Mouse (Mus musculus) ES-E14 (cell line): Measurements from ENCODE around the gene Glod5. TPM values are rescaled to one million over a fixed set of nuclear protein-coding genes. Genes with fewer than 3 reads are reported as not detected.
"Not testable (repeated sequence)": the region's sequence is repeated elsewhere in the genome, so short reads cannot be mapped to it uniquely, and the experiment has no call there.

Source experiments
- DNase-seq: peaks from one replicate; pipeline ENCODE4 v3.0.0-alpha.2; 2013; ENCODE audit warnings: low read depth, low spot score
- H3K27ac ChIP-seq: 2 replicates; pipeline ENCODE4 v1.5.1; 2012; ENCODE audit warnings: low read depth, mild to moderate bottlenecking, low read length, moderate library complexity, mixed read lengths; ENCODE audit not compliant: poor library complexity, insufficient read depth, severe bottlenecking
- H3K36me3 ChIP-seq: 2 replicates; pipeline ENCODE4 v1.6.1; 2012; ENCODE audit warnings: mild to moderate bottlenecking, low read length, moderate library complexity, mixed read lengths; ENCODE audit not compliant: control insufficient read depth, poor library complexity, insufficient read depth, severe bottlenecking
- H3K4me1 ChIP-seq, 2 experiments: fragments of 150-350 bp in 1 of 2; sonication (generic) in 1 of 2; 2 replicates each; pipeline ENCODE4 v1.6.1; 2012; ENCODE audit warnings: low read length in 2 of 2, mild to moderate bottlenecking in 1 of 2, mixed read lengths in 1 of 2; ENCODE audit not compliant: control insufficient read depth in 2 of 2, insufficient read depth in 2 of 2, poor library complexity in 1 of 2
- H3K4me3 ChIP-seq, 2 experiments: fragments of 150-350 bp in 1 of 2; sonication (generic) in 1 of 2; 2 replicates each; pipeline ENCODE4 v1.5.1; 2012; ENCODE audit warnings: low read length in 2 of 2, low read depth in 1 of 2, mild to moderate bottlenecking in 1 of 2, mixed read lengths in 1 of 2; ENCODE audit not compliant: insufficient read depth in 1 of 2, poor library complexity in 1 of 2, severe bottlenecking in 1 of 2
- H3K9ac ChIP-seq: 2 replicates; pipeline ENCODE4 v1.6.1; 2012; ENCODE audit warnings: low read depth, mild to moderate bottlenecking, low read length, mixed read lengths; ENCODE audit not compliant: poor library complexity, insufficient read depth, severe bottlenecking
- H3K9me3 ChIP-seq: fragments of 150-350 bp; sonication (generic); 2 replicates; pipeline ENCODE4 v1.6.1; 2012; ENCODE audit warnings: low read depth, mild to moderate bottlenecking, low read length; ENCODE audit not compliant: control insufficient read depth, insufficient read depth
- CHD2 ChIP-seq: IDR thresholded peaks from 2 replicates; pipeline ENCODE4 v1.6.1; 2014; ENCODE audit warnings: mild to moderate bottlenecking, low read depth, low read length, inconsistent platforms
- HCFC1 ChIP-seq: IDR thresholded peaks from 2 replicates; pipeline ENCODE4 v1.6.1; 2012; ENCODE audit warnings: low read length, inconsistent platforms, borderline replicate concordance; ENCODE audit not compliant: insufficient read depth
- MAFK ChIP-seq: IDR thresholded peaks from 2 replicates; pipeline ENCODE4 v1.6.1; 2014; ENCODE audit warnings: mild to moderate bottlenecking, low read depth, low read length, inconsistent platforms; ENCODE audit not compliant: insufficient read depth
- ZC3H11A ChIP-seq: IDR thresholded peaks from 2 replicates; pipeline ENCODE4 v1.6.1; 2012; ENCODE audit warnings: low read depth, mild to moderate bottlenecking, inconsistent platforms, low read length, borderline replicate concordance
- ZNF384 ChIP-seq: IDR thresholded peaks from 2 replicates; pipeline ENCODE4 v1.6.1; 2012; ENCODE audit warnings: low read depth, low read length, inconsistent platforms
- in situ Hi-C, 2 experiments: fragments of 600-800 bp; cut with MboI; formaldehyde crosslinking; loops; one replicate each; pipeline ENCODE4 v1.15.1; 2025; ENCODE audit warnings: low sequenced_read_pairs in 2 of 2, inconsistent platforms in 1 of 2; ENCODE audit not compliant: unreplicated experiment in 2 of 2
- total RNA-seq: library from RNA; depleted of rRNA; stranded (reverse); fragments of 300-350 nt; gene quantifications from 2 replicates; pipeline ENCODE4 v1.2.3, GENCODE M21; 2012

Glod5 gene
- total RNA-seq, 1 experiment = 4.6 TPM

DNA sequence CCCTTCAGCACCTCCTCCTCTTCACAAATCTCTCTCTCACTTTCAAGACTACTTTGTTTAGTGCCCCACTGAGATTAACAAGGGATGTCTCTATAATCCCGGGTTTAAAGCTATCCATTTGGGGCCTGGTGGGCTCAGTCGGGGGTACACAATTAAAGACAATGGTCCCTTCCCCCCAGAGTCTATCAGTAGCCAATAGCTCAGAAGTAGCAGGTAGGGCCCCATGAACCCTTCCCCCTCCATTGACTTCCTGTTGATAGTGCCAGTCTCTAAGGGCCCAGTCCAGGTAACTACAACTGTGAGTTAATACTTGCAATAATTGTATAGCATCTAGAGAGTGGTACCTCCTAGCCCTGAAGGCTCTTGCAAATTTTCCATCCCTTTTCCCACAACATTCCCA, 5.1 kb downstream of the Glod5 start:
- Histone ChIP-seq H3K36me3 (no peaks in the 10 kb centered on the region), H3K4me1 (peaks cover 3 to 5% of the 10 kb centered on the region in 2 experiments; a peak in 1 of 4 replicates), H3K9ac (no peak overlapping the region), H3K27ac (peak overlapping the region; percentile 98), H3K4me3 (peak overlapping the region in 1 of 2 experiments; percentile 30; a peak in 2 of 4 replicates), H3K9me3 (no peaks in the 10 kb centered on the region)
- in situ Hi-C loops = loop anchor here (5.0 to 10.0 kb wide), 2 partner anchors 88 to 91 kb away; partner anchors contain the start of gene Eras (in 1 of the 2)
- DNase-seq = no peak
- TF ChIP-seq ZC3H11A (no peak), MAFK (no peak), CHD2 (no peak), ZNF384 (no peak), HCFC1 (no peak)

DNA sequence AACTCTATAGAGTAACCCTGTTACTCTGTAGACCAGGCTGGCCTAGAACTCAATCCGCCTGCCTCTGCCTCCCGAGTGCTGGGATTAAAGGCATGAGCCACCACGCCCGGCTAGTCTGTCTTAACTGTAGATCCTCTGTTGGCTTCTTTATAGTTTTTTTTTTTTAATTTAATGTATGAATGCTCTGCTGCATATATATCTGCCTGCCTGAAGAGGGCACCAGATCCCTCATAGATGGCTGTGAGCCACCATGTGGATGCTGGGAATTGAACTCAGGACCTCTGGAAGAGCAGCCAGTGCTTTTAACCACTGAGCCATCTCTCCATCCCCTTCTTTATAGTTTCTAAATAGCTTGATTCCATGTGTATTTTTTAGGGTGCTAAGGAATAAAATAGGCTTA, 8.9 kb downstream of the Glod5 start:
- in situ Hi-C loops, H3K4me1 ChIP-seq, H3K9me3 ChIP-seq, H3K4me3 ChIP-seq, DNase-seq, H3K36me3 ChIP-seq: not testable (repeated sequence)
- 0 out of 2 replicates have a peak, but pooled peaks have one; percentile 19 for TF ChIP-seq ZNF384
- peak overlapping the region; percentile 85 for H3K27ac ChIP-seq
- peak overlapping the region; percentile 50; the same call in 1 of the 2 replicates for H3K9ac ChIP-seq

DNA sequence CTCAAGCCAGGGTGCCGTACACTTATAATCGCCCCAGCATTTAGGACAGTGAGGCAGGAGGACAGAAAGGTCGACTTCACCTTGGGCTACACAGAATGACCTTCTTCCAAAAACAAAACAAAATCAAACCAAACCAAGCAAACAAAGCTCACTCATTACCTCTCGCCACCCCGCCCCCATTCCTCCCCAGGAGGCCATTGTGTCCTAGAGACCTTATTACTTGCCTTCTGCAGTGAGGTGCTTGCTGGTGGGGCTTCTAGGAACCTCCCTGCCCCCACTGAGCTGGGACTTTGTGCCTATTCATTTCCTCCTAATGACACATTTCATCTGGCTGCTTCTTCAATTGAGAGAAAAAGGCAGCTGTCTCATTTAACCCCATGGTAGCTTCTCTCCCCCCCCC, 9.7 kb downstream of the Glod5 start:
- DNase-seq = no peak
- Histone ChIP-seq H3K27ac (peak overlapping the region; percentile 85), H3K4me1 (peaks cover 2 to 5% of the 10 kb centered on the region in 2 experiments; a peak in 2 of 4 replicates), H3K4me3 (0 out of 4 replicates have a peak overlapping the region, but pooled peaks of 1 of the 2 experiments have one; percentile 15), H3K9me3 (no peaks in the 10 kb centered on the region), H3K36me3 (no peaks in the 10 kb centered on the region), H3K9ac (no peak overlapping the region)
- in situ Hi-C loops = no loop called here
- TF ChIP-seq CHD2 (no peak), MAFK (no peak), ZNF384 (no peak), HCFC1 (no peak), ZC3H11A (no peak)

DNA sequence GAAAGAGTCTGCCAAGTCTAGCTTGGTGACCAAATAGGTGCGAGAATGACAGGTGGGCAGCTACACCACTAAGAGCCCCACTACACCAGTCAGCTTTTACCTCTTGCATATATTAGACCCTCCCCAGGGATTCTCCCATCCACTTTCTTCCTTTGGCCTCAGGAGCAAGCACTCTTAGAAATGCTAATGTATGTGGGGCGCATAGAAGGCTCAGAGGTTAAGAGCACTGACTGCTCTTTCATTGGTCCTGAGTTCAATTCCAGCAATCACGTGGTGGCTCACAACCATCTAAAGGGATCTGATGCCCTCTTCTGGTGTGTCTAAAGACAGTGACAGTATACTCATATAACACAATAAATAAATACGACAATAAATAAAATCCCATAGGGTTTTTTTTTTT, 15.3 kb downstream of the Glod5 start:
- Histone ChIP-seq H3K27ac (peak overlapping the region; percentile 62), H3K9ac (no peak overlapping the region), H3K4me1 (peaks cover 0 to 10% of the 10 kb centered on the region in 2 experiments; a peak in 2 of 4 replicates), H3K36me3 (no peaks in the 10 kb centered on the region), H3K9me3 (no peaks in the 10 kb centered on the region), H3K4me3 (no peak overlapping the region)
- TF ChIP-seq HCFC1 = no peak
- no peak for TF ChIP-seq MAFK
- no peak for TF ChIP-seq ZNF384
- TF ChIP-seq ZC3H11A = no peak
- TF ChIP-seq CHD2 = no peak
- no peak for DNase-seq
- in situ Hi-C loops = no loop called here

DNA sequence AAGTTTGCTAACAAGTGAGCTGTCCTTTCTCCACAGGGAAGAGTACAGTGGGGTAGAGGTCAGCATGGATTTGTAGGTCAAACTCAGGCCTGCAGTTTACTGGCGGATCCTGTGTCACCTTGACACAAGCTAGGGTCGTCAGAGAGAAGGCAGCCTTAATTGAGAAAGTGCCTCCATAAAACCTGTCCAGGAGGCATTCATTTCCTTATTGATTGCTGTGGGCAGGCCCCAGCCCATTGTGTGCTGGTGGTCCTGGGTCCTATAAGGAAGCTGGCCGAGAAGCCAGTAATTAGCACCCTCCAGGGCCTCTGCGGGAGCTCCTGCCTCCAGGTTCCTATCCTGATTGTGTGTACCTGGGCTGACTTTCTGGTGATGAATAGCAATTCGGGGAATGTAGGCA, 16.3 kb downstream of the Glod5 start:
- in situ Hi-C loops = no loop called here
- no peak for DNase-seq
- Histone ChIP-seq H3K36me3 (no peaks in the 10 kb centered on the region), H3K9me3 (no peaks in the 10 kb centered on the region), H3K27ac (peak overlapping the region; percentile 62), H3K4me3 (no peak overlapping the region), H3K4me1 (peaks cover 0 to 10% of the 10 kb centered on the region in 2 experiments; a peak in 1 of 4 replicates), H3K9ac (no peak overlapping the region)
- no peak for TF ChIP-seq MAFK
